10 mouse cellular contexts compared by ENCODE assay signal in genomic region chr8:70438423-70438822, GRCm38 (mm10). TPM values are rescaled to one million over a fixed set of nuclear protein-coding genes. Genes with fewer than 3 reads are reported as not detected.
A peak's percentile ranks its signal among the peaks of the same experiment; 100 is the strongest.
DNase-seq lines count a peak whose midpoint lies in the region; ATAC-seq lines count a peak whose summit lies in the region.
"Had no signal": no experiment of that assay in that cellular context is flagged by ENCODE, and none has a peak within 500 bp of the region (broad histone marks: within the 10 kb centered on the region; RNA-seq: fewer than 3 reads in every experiment).

No protein-coding gene starts in this region.

- H3K36me3 ChIP-seq in heart, embryonic 13.5 days, result no peaks in the 10 kb centered on the region
- no peaks in the 10 kb centered on the region for H3K36me3 ChIP-seq in embryonic facial prominence, embryonic 10.5 days (replicated peaks)
- no peaks in the 10 kb centered on the region for H3K36me3 ChIP-seq in hindbrain, embryonic 14.5 days (replicated peaks; ENCODE audit: control insufficient read depth, insufficient read depth)
- no peaks in the 10 kb centered on the region for H3K36me3 ChIP-seq in midbrain, embryonic 12.5 days

- DNase-seq in heart, adult 9 months (ENCODE audit: low spot score in 2 of 2), result no peak
- DNase-seq in embryonic facial prominence, embryonic 10.5 days (ENCODE audit: low spot score), result no peak
- no peak for DNase-seq in hindbrain, embryonic 14.5 days (ENCODE audit: low spot score)
- DNase-seq in thymus, adult 18-20 months, result no peak
- DNase-seq in right cerebral cortex, postnatal 4 days, result no peak
- DNase-seq: adrenal gland, postnatal 36 days had no signal

- 83% methylated on average over 2 of the region's 2 CpGs for WGBS in heart, embryonic 13.5 days
- 91% methylated on average over 2 of the region's 2 CpGs for WGBS in embryonic facial prominence, embryonic 10.5 days
- WGBS in hindbrain, embryonic 14.5 days, result 88% methylated on average over 2 of the region's 2 CpGs
- 90% methylated on average over 2 of the region's 2 CpGs for WGBS in midbrain, embryonic 12.5 days

- H3K4me1 ChIP-seq in heart, embryonic 13.5 days, result peaks cover 16% of the 10 kb centered on the region
- peaks cover 19% of the 10 kb centered on the region for H3K4me1 ChIP-seq in embryonic facial prominence, embryonic 10.5 days
- peaks cover 22% of the 10 kb centered on the region for H3K4me1 ChIP-seq in hindbrain, embryonic 14.5 days (replicated peaks; ENCODE audit: control insufficient read depth, insufficient read depth, low read length)
- peaks cover 21% of the 10 kb centered on the region for H3K4me1 ChIP-seq in midbrain, embryonic 12.5 days

- H3K27me3 ChIP-seq in heart, embryonic 13.5 days (replicated peaks), result 0 out of 2 replicates have a peak, but pooled peaks cover 5% of the 10 kb centered on the region
- no peaks in the 10 kb centered on the region for H3K27me3 ChIP-seq in embryonic facial prominence, embryonic 10.5 days (replicated peaks; ENCODE audit: low read depth, poor library complexity, severe bottlenecking)
- no peaks in the 10 kb centered on the region for H3K27me3 ChIP-seq in hindbrain, embryonic 14.5 days (ENCODE audit: control insufficient read depth, insufficient read depth, low read length)
- no peaks in the 10 kb centered on the region for H3K27me3 ChIP-seq in midbrain, embryonic 12.5 days
- H3K27me3 ChIP-seq: CH12.LX had no signal

- no peak for ATAC-seq in heart, embryonic 13.5 days (ENCODE audit: extremely low read depth, insufficient number of reproducible peaks, low FRiP score, low TSS enrichment)
- no peak for ATAC-seq in hindbrain, embryonic 14.5 days (ENCODE audit: low FRiP score)
- ATAC-seq in midbrain, embryonic 12.5 days (ENCODE audit: low FRiP score, low read depth), result no peak
- ATAC-seq in cerebellum, adult (ENCODE audit: insufficient number of reproducible peaks, low FRiP score, low TSS enrichment), result no peak

- no peaks in the 10 kb centered on the region for H3K9me3 ChIP-seq in heart, embryonic 13.5 days
- no peaks in the 10 kb centered on the region for H3K9me3 ChIP-seq in embryonic facial prominence, embryonic 10.5 days
- no peaks in the 10 kb centered on the region for H3K9me3 ChIP-seq in hindbrain, embryonic 14.5 days (ENCODE audit: control insufficient read depth, low read length)
- H3K9me3 ChIP-seq in midbrain, embryonic 12.5 days, result no peaks in the 10 kb centered on the region

- peak overlapping the region; percentile 89 for H3K9ac ChIP-seq in heart, embryonic 13.5 days
- H3K9ac ChIP-seq in hindbrain, embryonic 14.5 days, result peak overlapping the region; percentile 66
- H3K9ac ChIP-seq in midbrain, embryonic 12.5 days (replicated peaks), result no peak overlapping the region

- no peak overlapping the region for H3K27ac ChIP-seq in heart, embryonic 13.5 days (replicated peaks)
- H3K27ac ChIP-seq in embryonic facial prominence, embryonic 10.5 days (replicated peaks), result no peak overlapping the region
- no peak overlapping the region for H3K27ac ChIP-seq in hindbrain, embryonic 14.5 days
- no peak overlapping the region for H3K27ac ChIP-seq in midbrain, embryonic 12.5 days (replicated peaks)

- H3K4me3 ChIP-seq in heart, embryonic 13.5 days, result peak overlapping the region; percentile 76
- peak overlapping the region; percentile 80 for H3K4me3 ChIP-seq in embryonic facial prominence, embryonic 10.5 days
- peak overlapping the region; percentile 50 for H3K4me3 ChIP-seq in hindbrain, embryonic 14.5 days (replicated peaks; ENCODE audit: low read length)
- peak overlapping the region; percentile 69; the same call in 1 of the 2 replicates for H3K4me3 ChIP-seq in midbrain, embryonic 12.5 days

- peak overlapping the region; percentile 89 for H3K4me2 ChIP-seq in heart, embryonic 13.5 days
- peak overlapping the region; percentile 74 for H3K4me2 ChIP-seq in hindbrain, embryonic 14.5 days (replicated peaks)
- H3K4me2 ChIP-seq in midbrain, embryonic 12.5 days (replicated peaks), result peak overlapping the region; percentile 76

RNA-seq across cellular contexts. Expression of gene Crtc1, which starts 1.0 kb away (rescaled TPM):
- 9.7 and 12.4 TPM in 2 replicates for polyA plus RNA-seq in heart, embryonic 13.5 days (2015; fragmentation: Nextera tagmentation; extraction: Ambion mirVana)
- polyA plus RNA-seq in embryonic facial prominence, embryonic 10.5 days (2016; fragmentation: Nextera tagmentation; extraction: Ambion mirVana), result 17.3 and 20.6 TPM in 2 replicates
- polyA plus RNA-seq in hindbrain, embryonic 14.5 days (2014; fragmentation: Nextera tagmentation; extraction: Ambion mirVana), result 48.1 and 53.9 TPM in 2 replicates
- 22.8 and 23.6 TPM in 2 replicates for polyA plus RNA-seq in midbrain, embryonic 12.5 days (2016; fragmentation: Nextera tagmentation; extraction: Ambion mirVana)

RNA-seq across cellular contexts. Expression of gene Klhl26, which starts 38.3 kb away (rescaled TPM):
- 11.2 and 12.4 TPM in 2 replicates for polyA plus RNA-seq in heart, embryonic 13.5 days (2015; fragmentation: Nextera tagmentation; extraction: Ambion mirVana)
- 22.4 and 24.1 TPM in 2 replicates for polyA plus RNA-seq in embryonic facial prominence, embryonic 10.5 days (2016; fragmentation: Nextera tagmentation; extraction: Ambion mirVana)
- polyA plus RNA-seq in hindbrain, embryonic 14.5 days (2014; fragmentation: Nextera tagmentation; extraction: Ambion mirVana), result 28.5 and 30.0 TPM in 2 replicates
- polyA plus RNA-seq in midbrain, embryonic 12.5 days (2016; fragmentation: Nextera tagmentation; extraction: Ambion mirVana), result 17.8 and 18.5 TPM in 2 replicates

RNA-seq across cellular contexts. Expression of gene Tmem59l, which starts 48.7 kb away (rescaled TPM):
- polyA plus RNA-seq in heart, embryonic 13.5 days (2015; fragmentation: Nextera tagmentation; extraction: Ambion mirVana), result 0.45 and 0.76 TPM in 2 replicates
- polyA plus RNA-seq in embryonic facial prominence, embryonic 10.5 days (2016; fragmentation: Nextera tagmentation; extraction: Ambion mirVana), result 28.3 and 29.4 TPM in 2 replicates
- polyA plus RNA-seq in hindbrain, embryonic 14.5 days (2014; fragmentation: Nextera tagmentation; extraction: Ambion mirVana), result 143 and 149 TPM in 2 replicates
- polyA plus RNA-seq in midbrain, embryonic 12.5 days (2016; fragmentation: Nextera tagmentation; extraction: Ambion mirVana), result 19.3 and 21.7 TPM in 2 replicates

RNA-seq across cellular contexts. Expression of gene Crlf1, which starts 54.5 kb away (rescaled TPM):
- 3.7 and 5.5 TPM in 2 replicates for polyA plus RNA-seq in heart, embryonic 13.5 days (2015; fragmentation: Nextera tagmentation; extraction: Ambion mirVana)
- polyA plus RNA-seq in embryonic facial prominence, embryonic 10.5 days (2016; fragmentation: Nextera tagmentation; extraction: Ambion mirVana), result 103 and 116 TPM in 2 replicates
- polyA plus RNA-seq in hindbrain, embryonic 14.5 days (2014; fragmentation: Nextera tagmentation; extraction: Ambion mirVana), result 6.3 and 6.9 TPM in 2 replicates
- 0.92 and 1.6 TPM in 2 replicates for polyA plus RNA-seq in midbrain, embryonic 12.5 days (2016; fragmentation: Nextera tagmentation; extraction: Ambion mirVana)

Comparison
In these comparisons a context has a peak if more than half of its experiments do, and no peak if none do; other contexts are left out.
1. RNA of gene Tmem59l, which starts 48.7 kb away (polyA plus RNA-seq): 143 to 149 TPM in hindbrain, embryonic 14.5 days, 28.3 to 29.4 TPM in embryonic facial prominence, embryonic 10.5 days and 19.3 to 21.7 TPM in midbrain, embryonic 12.5 days; 0.45 to 0.76 TPM in heart, embryonic 13.5 days; every median in the first group is over 10 times any median in the second.
2. Peak in every context shown above with its lines, with median percentiles within 50 percentile points of each other: H3K4me2 ChIP-seq and H3K4me3 ChIP-seq.